Mouse (Mus musculus) testis, adult 2 months (tissue): ENCODE measurements around the gene Asic3. TPM values are rescaled to one million over a fixed set of nuclear protein-coding genes. Genes with fewer than 3 reads are reported as not detected.

ENCODE experiments used
- H3K27ac ChIP-seq: fragments of 200-500 bp; 2 replicates; pipeline ENCODE4 v1.5.1; 2012; ENCODE audit warnings: low read depth, low read length; ENCODE audit not compliant: control insufficient read depth, insufficient read depth
- H3K27me3 ChIP-seq: fragments of 200-500 bp; 2 replicates; pipeline ENCODE4 v1.6.1; 2012; ENCODE audit warnings: mild to moderate bottlenecking, low read length, moderate library complexity; ENCODE audit not compliant: control insufficient read depth, insufficient read depth
- H3K36me3 ChIP-seq: fragments of 200-500 bp; 2 replicates; pipeline ENCODE4 v1.6.1; 2012; ENCODE audit warnings: mild to moderate bottlenecking, low read length; ENCODE audit not compliant: control insufficient read depth, insufficient read depth
- H3K4me1 ChIP-seq: fragments of 200-500 bp; 2 replicates; pipeline ENCODE4 v1.6.1; 2012; ENCODE audit warnings: low read length; ENCODE audit not compliant: control insufficient read depth, insufficient read depth
- H3K4me3 ChIP-seq: fragments of 200-500 bp; 2 replicates; pipeline ENCODE4 v1.5.1; 2012; ENCODE audit warnings: low read depth, mild to moderate bottlenecking, low read length, moderate library complexity, mixed read lengths; ENCODE audit not compliant: control insufficient read depth
- CTCF ChIP-seq: fragments of 200-500 bp; IDR thresholded peaks from 2 replicates; pipeline ENCODE4 v1.5.1; 2012; ENCODE audit warnings: low read depth, mild to moderate bottlenecking, inconsistent platforms, low read length, moderate library complexity; ENCODE audit not compliant: control insufficient read depth, insufficient read depth, insufficient replicate concordance
- POLR2A ChIP-seq: fragments of 200-500 bp; IDR thresholded peaks from 2 replicates; pipeline ENCODE4 v1.6.1; 2012; ENCODE audit warnings: low read depth, mild to moderate bottlenecking, inconsistent platforms, low read length, moderate library complexity; ENCODE audit not compliant: control insufficient read depth
- polyA plus RNA-seq: library from polyadenylated mRNA; depleted of rRNA; stranded (reverse); fragments of >200 nt; gene quantifications from 2 replicates; pipeline ENCODE4 v1.2.3, GENCODE M21; 2012

Gene Asic3
- polyA plus RNA-seq, 1 experiment = 1.7 TPM

DNA sequence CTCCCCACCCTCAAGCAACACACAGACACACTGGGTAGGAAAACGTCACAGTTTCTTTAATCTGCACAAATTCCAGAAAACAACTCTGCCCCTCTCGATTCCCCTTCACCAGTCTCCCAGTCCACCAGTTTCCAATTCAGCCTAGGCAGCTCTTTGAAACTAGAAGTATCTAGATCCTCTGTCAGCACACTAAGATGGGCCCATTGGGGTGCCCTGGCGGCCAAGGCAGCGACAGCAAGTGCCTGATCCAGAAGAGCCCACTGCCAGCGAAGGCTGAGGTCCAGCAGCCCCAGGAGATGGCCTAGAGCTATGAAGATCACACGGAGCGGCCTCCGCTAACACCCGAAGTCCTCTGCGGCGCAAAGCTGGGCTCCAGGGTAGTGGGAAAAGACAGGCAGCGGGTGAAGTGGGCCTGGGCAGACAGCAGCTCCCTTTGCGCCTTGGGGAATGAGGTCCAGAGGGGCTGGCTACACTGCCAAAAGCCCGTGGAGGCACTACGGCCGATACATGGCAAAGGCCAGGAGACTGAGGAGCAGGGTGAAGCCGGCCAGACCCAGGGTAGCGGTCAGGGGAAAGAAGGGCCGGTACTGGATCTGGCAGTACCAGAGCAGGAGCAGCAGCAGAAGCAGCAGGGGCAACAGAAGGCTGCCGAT, 32.4 kb downstream of the Asic3 start:
- no peaks in the 10 kb centered on the region for H3K36me3 ChIP-seq
- peak overlapping the region; percentile 96 for H3K4me3 ChIP-seq
- TF ChIP-seq CTCF (no peak), POLR2A (no peak)
- no peaks in the 10 kb centered on the region for H3K27me3 ChIP-seq
- H3K27ac ChIP-seq = peak overlapping the region; percentile 81
- peaks cover 27% of the 10 kb centered on the region for H3K4me1 ChIP-seq

- Histone ChIP-seq H3K4me3 (no peak overlapping the region), H3K27ac (no peak overlapping the region), H3K4me1 (peaks cover 27% of the 10 kb centered on the region), H3K36me3 (no peaks in the 10 kb centered on the region), H3K27me3 (no peaks in the 10 kb centered on the region)
- TF ChIP-seq POLR2A (no peak), CTCF (no peak)
Measured at GRCm38 (mm10) chr5:24446630-24447029, 33.4 kb downstream of the Asic3 start.

DNA sequence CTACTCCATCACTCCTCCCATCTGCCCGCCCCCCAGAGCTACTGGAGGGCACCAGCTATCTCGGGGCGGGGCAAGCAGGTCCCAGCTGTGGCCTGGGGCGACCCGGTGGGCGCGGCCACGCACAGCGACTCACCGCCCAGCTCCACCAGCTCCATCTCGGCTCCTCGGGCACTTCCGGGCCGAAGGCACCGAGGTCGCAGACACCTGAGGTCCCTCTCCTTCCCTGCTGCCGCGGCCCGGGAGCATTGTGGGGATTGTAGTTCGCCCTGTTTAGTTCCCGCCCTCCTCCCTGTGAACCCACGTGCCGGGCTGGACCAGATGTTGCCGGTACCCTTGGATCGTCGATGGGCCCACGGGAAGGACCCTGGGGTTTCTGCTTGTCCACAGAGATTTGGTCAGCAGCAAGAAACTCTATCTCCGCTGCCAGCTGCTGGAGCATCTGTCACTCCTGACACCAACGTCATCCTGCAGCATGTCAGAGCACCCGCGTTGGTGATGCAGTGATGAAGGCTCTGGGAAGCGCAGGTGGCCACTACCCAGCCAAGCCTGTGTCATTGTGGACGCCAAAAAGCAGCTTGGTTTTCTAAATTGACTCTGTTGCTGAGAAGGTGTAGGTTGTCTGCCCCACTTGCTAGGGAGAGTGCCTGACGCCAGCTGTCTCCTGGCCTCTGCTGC, 34.6 kb downstream of the Asic3 start, which contains the start of gene Tmub1:
Gene Tmub1 (minus strand): TSS at position 231 of the 675 bp plus-strand sequence.
- TF ChIP-seq POLR2A (no peak), CTCF (no peak)
- Histone ChIP-seq H3K4me1 (peaks cover 28% of the 10 kb centered on the region), H3K4me3 (peak within 1 kb of the TSS; percentile 75), H3K36me3 (no peaks in the 10 kb centered on the region), H3K27ac (0 out of 2 replicates have a peak within 1 kb of the TSS, but pooled peaks have one; percentile 10), H3K27me3 (no peaks in the 10 kb centered on the region)

DNA sequence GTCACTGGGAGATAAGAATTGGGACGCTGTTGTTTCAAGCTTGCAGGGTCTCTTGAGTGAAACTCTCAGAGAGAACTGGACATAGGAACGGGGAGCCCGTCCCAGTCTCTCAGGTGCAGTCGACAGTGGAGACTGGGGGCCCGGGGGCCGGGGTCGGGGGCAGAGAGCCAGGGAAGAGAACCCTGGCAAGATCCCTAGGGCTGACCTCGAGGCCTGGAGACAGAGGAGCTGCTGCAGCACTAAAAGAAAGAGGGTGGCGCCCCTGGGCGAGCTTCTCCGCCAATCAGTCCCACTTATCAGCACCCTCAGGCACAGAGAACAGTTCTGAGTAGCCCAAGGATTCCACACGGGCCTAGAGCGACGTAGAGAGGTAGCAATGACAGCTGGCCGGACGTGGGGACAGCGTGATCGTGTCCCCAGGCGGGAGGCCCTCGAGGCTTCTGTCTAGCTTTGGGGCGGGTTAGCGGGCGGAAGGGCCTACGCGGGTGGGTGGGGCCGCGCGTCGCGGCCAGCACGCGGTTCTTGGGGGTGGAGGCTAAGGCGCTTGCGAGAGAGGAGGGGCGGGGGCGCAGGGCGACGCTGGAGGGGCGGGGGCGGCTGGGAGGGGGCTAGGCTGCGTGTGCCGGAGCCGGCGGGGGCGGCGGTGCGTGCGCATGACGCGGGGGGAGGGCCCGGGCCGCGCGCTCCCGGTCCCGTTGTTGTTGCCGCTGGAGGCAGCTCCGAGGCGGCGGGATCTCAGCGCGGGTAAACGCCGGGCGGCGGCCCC, 38.3 kb downstream of the Asic3 start:
- Histone ChIP-seq H3K36me3 (no peaks in the 10 kb centered on the region), H3K4me1 (peaks cover 19% of the 10 kb centered on the region), H3K4me3 (peak overlapping the region; percentile 89), H3K27me3 (no peaks in the 10 kb centered on the region), H3K27ac (peak overlapping the region; percentile 86)
- TF ChIP-seq POLR2A = peak; percentile 52
- TF ChIP-seq CTCF = no peak

DNA sequence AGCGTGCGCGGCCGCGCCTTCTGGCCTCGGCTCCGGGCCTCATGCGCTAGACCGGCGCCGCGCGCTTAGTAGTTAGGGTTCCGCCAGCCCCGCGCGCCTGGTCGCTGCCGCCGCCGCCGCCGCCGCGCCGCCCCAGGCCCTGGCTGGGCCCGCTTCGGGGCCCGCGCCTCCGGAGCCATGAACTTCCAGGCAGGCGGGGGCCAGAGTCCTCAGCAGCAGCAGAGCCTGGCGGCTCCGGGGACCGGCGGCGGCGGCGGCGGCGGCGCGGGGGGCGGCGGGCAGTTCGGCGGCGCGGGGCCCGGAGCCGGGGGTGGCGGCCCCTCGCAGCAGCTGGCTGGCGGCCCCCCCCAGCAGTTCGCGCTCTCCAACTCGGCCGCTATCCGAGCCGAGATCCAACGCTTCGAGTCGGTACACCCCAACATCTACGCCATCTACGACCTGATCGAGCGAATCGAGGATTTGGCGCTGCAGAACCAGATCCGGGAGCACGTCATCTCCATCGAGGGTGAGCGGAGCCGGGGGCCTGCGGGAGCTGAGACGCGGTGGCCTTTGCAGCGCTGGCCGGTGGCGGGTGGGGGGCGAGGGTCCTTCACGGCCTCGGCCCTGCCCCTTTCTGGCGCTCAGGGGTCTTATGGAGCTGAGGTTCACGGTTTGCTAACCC, 39.0 kb downstream of the Asic3 start, which contains the start of gene Agap3:
Gene Agap3 (plus strand): TSS at position 148 of the 661 bp plus-strand sequence.
- Histone ChIP-seq H3K36me3 (no peaks in the 10 kb centered on the region), H3K4me3 (peak within 1 kb of the TSS; percentile 89), H3K27ac (peak within 1 kb of the TSS; percentile 86), H3K4me1 (peaks cover 18% of the 10 kb centered on the region), H3K27me3 (no peaks in the 10 kb centered on the region)
- TF ChIP-seq POLR2A = no peak
- no peak for TF ChIP-seq CTCF

GRCm38 (mm10) chr5:24452691-24453233, 39.6 kb downstream of the Asic3 start:
- H3K27me3 ChIP-seq = no peaks in the 10 kb centered on the region
- peaks cover 12% of the 10 kb centered on the region for H3K4me1 ChIP-seq
- no peaks in the 10 kb centered on the region for H3K36me3 ChIP-seq
- TF ChIP-seq CTCF (no peak), POLR2A (no peak)
- H3K27ac ChIP-seq = 0 out of 2 replicates have a peak overlapping the region, but pooled peaks have one; percentile 8
- H3K4me3 ChIP-seq = peak overlapping the region; percentile 58
